Mouse (Mus musculus) heart, postnatal 25 days (tissue): Measurements from ENCODE around the gene Alkbh1. TPM values are rescaled to one million over a fixed set of nuclear protein-coding genes. Genes with fewer than 3 reads are reported as not detected.
A peak's percentile ranks its signal among the peaks of the same experiment; 100 is the strongest.

ENCODE experiments used
- DNase-seq: peaks from one replicate; pipeline ENCODE4 v3.0.0; 2022; ENCODE audit warnings: low spot score
- intact Hi-C: fragments of 180-260 bp; cut with DNase I; formaldehyde crosslinking; loops from one replicate; pipeline ENCODE4 v1.15.1; 2025
- total RNA-seq, 2 experiments: library from RNA; stranded (reverse); gene quantifications; 2 replicates each; pipeline ENCODE4 v1.2.3; 2021

Alkbh1 gene
- total RNA-seq, 2 experiments from 2014 or later: 9.5 to 13.1 TPM

DNA sequence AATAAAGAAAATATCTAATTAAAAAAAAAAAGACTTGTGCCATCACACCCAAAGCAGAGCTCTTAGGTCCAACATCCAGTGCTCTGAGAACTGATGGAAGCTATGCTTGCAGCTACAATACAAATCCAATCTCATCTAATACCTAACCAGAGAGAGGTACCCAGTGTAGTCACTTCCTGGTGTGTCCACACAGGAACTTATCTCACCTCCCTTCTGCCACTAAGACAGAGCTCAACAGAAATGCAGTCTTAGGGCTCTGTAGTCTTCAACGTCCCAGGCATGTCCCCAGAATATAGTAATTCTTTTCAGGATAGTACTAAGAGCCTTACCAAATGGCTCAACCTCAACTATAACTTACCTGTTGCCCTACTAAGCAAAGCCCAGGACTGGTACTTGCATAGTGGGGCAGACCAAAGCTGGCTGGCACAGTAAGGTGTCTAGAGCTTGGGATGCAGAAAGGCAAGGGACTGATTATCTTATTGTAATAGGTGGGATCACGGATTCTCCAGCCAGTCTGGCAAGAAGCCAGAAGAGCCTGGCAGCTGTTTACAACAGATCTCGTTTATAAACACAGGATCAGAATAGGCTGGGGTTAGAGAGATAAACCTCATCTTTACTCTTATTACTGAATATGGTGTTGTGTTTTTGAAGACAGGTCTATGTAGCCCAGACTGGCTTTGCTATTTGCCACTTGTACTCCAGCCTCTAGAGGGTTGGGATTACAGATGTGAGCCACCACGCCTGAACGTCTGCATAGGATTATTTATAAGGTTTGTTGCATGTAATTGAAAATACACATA lies 21.9 kb downstream of the Alkbh1 start:
- no peak for DNase-seq

GRCm38 (mm10) chr12:87419974-87420485 lies 23.8 kb downstream of the Alkbh1 start:
- intact Hi-C loops: loop anchor here (5.0 to 10.0 kb wide), 3 partner anchors 73 to 655 kb away; partner anchors contain the start of genes Ahsa1 and Vipas39
- no peak for DNase-seq

More for the DNA sequence above, 21.9 kb downstream of the Alkbh1 start:
- intact Hi-C loops: no loop called here

- intact Hi-C loops: loop anchor here (5.0 to 10.0 kb wide), 3 partner anchors 72 to 654 kb away; partner anchors contain the start of genes Ahsa1 and Vipas39
- no peak for DNase-seq
Observed at GRCm38 (mm10) chr12:87418921-87419320, 24.9 kb downstream of the Alkbh1 start.

GRCm38 (mm10) chr12:87416690-87417089 lies 27.1 kb downstream of the Alkbh1 start:
- DNase-seq: peak; percentile 18
- intact Hi-C loops: loop anchor here (5.0 to 10.0 kb wide), 3 partner anchors 69 to 652 kb away; partner anchors contain the start of genes Ahsa1 and Vipas39

- DNase-seq: no peak
- intact Hi-C loops: loop anchor here (5.0 to 10.0 kb wide), 3 partner anchors 68 to 651 kb away; partner anchors contain the start of genes Ahsa1 and Vipas39
Observed at GRCm38 (mm10) chr12:87415358-87415757, 28.5 kb downstream of the Alkbh1 start.

- intact Hi-C loops: loop anchor here (5.0 to 10.0 kb wide), 3 partner anchors 51 to 648 kb away; partner anchors contain the start of genes Ahsa1 and Vipas39
- DNase-seq: peak; percentile 10
Observed at GRCm38 (mm10) chr12:87413179-87413790, 30.5 kb downstream of the Alkbh1 start.

GRCm38 (mm10) chr12:87410999-87411398 lies 32.8 kb downstream of the Alkbh1 start:
- intact Hi-C loops: loop anchor here (5.0 to 10.0 kb wide), 3 partner anchors 49 to 646 kb away; partner anchors contain the start of genes Ahsa1 and Vipas39
- DNase-seq: no peak

DNA sequence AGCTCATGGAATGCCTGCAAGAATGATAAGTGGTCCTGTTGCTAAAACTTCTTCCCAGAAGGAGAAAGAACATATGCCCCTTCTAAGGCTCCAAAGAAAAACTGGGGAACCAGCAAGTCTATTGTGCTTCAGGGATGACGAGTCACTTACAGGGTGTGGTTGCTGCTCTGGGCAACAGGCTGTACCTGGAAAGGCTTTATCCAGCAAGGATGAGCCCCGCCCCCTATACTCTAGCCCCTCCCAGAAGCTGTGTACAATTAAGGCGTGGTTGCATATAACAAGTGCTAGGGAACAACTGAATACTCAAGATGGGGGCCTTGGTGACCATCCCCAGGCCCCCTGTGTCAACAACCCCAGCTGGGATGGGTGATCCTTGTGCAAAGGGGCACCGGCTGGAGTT lies 34.7 kb downstream of the Alkbh1 start:
- intact Hi-C loops: loop anchor here (2.0 kb wide), 1 partner anchor 20 kb away; the partner anchor contains the start of gene Sptlc2
- no peak for DNase-seq

DNA sequence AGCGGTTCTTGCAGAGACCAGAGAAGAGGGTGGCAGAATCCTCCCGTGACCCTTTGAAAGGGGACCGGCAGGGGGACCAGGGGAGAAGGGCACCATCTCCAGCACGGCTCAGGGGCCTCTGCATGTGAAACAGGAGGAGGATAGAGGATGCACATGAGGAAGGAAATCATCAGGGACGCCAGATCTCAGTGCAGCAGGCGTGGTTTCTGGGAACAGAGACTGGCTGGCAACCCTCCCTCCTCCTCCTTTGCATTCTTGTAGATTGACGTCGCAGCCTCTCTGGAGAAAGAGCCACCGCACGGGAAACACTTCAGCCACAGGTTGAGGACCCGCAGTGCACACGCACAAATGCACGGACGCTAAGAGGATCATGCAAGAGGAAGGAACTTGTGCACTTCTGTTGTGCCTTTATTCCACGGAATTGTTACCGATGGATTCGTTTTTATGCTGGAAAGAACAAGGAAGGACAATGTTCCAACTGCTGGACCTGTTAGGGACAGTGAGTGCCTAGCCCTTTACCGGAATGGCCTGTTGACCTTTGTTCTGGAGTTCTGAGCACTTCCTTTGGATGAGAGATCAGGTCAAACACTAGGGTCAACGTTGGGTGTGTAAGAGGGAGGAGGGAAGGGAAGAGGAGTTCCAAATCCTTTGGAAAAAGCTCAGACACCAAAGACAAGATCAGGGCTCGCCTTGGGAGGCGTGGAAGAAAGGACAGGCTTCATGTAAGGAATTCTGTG lies 35.8 kb downstream of the Alkbh1 start:
- intact Hi-C loops: loop anchor here (2.0 kb wide), 1 partner anchor 19 kb away; the partner anchor contains the start of gene Sptlc2
- DNase-seq: peak; percentile 21

DNA sequence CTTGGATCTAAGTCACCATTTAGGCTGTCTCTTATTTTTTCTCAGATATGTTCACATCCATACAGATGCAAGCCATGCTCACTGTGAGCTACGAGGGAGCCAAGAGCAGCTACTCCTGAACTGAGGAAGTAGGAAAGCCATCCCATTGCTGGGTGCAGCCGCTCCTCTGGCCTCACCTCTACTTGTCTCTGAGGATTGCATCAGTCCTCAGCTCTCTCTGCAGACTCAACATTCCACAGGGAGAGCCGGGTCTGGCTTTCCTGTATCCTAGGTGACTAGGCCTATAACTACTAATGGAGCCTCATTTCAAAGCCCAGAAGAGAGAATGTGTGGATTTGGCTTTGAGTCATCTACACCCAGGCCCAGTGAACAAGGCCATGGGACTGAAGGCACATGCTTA lies 38.1 kb downstream of the Alkbh1 start:
- no peak for DNase-seq
- intact Hi-C loops: no loop called here

DNA sequence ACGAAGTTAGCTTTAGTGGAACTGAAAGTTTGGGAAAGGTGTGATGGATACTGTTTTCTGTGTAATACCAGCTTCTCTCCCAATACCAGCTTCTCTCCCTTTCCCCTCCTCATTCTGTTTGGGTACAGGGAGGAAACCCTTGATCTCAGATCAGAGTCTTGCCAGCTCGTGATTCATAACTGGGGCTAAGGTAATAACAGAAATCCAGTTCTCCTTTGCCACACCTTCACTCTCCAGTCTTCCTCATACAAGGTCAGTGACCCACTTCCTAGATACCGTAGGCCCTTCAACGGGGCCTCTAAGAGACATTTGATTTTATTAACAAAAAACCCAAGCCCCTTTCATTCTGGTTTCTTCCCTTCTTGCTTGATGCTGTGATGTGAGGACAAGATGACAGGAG lies 38.7 kb downstream of the Alkbh1 start:
- intact Hi-C loops: no loop called here
- DNase-seq: no peak

DNA sequence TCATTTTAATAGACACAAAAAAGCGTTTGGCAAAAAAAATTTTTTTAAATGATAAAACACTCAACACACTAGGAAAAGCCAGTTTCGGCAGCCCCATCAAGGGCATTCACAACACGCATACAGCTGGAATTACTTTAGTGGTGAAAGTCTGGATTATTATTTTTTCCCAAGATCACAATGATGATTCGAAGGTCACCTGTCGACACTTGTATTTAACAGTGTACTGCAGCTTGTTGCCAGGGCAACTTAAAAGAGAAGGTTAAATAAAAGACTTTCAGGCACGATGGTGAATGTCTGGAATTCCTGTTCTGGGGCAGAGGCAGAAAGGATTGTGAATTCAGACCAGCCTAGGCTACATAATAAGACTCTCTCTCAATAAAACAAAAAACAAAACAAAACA lies 41.9 kb downstream of the Alkbh1 start:
- intact Hi-C loops: no loop called here
- DNase-seq: no peak

DNA sequence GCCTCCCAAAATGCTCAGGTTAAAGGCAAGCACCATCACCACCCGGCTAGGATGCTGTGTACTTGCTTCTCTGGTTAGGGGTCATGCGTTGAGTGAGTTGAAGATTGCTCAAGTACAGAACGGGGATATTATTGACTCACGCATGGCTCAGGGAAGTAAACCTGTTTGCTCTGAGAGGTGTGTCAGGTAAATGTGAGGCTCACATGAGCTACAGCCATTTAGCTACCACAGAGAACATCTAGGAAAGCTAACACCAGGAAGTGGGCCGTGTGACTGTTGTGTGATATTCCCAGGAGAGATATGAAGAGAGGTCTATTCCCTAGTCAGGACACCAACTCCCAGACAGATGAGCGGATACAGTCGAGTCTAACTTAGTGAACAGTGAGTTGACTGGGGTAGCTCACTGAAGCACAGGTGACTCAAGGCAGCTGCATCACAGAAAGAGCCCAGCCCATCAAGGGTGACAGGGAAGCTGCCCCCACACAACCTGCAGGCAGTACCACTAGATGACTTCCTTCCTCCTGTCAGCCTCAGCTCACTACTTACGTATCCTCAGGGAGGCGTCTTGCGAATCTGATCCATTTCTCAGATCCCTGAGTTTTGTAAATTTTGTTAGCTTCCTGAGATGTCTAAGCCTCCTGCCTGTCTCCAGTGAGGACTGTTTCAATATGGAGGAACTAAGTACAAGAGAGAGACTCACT lies 44.5 kb downstream of the Alkbh1 start:
- no peak for DNase-seq
- intact Hi-C loops: no loop called here

DNA sequence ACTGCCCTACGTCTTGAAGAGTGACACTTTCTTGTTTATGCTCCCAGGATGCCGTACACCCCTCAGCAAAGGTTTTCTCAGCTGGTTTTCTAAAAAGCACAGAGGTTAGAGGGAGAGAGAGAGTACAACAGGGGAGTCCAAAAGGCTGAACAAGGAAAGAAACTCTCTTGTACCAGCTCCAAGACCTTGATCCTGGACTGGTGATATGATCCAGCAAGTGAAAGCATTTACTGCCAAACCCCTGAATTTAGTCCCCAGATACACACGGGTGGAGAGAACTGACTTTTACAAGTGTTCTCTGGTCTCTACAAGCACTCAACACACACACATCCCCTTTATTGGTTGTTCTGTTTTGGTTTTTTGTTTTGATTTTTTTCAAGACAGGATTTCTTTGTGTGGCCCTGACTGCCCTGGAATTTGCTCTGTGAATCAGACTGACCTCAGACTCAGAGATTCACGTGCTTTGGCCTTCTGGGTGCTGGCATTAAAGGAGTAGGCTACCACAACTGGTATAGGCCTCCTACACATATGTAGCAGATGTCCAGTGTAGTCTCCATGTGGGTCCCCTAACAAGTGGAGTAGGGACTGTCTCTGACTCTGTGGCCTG lies 45.9 kb downstream of the Alkbh1 start:
- DNase-seq: no peak
- intact Hi-C loops: no loop called here

DNA sequence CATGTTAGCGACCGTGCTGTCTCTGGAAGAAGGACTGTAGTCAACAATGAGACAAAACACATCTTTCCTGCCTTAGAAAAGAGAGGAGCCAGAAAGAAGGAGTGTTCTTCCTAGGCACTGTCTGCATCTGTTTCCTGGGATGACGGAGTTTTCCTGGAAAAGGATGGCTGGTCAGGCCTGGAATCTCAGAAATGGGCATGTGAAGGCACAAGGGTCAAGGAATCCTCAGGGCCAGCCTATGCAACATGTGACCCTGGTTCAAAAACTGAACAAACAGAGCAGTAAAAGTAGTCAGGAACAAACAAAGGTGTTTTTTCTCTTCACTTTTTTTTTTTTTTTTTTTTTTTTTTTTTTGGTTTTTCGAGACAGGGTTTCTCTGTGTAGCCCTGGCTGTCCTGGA lies 46.7 kb downstream of the Alkbh1 start:
- intact Hi-C loops: no loop called here
- DNase-seq: no peak

DNA sequence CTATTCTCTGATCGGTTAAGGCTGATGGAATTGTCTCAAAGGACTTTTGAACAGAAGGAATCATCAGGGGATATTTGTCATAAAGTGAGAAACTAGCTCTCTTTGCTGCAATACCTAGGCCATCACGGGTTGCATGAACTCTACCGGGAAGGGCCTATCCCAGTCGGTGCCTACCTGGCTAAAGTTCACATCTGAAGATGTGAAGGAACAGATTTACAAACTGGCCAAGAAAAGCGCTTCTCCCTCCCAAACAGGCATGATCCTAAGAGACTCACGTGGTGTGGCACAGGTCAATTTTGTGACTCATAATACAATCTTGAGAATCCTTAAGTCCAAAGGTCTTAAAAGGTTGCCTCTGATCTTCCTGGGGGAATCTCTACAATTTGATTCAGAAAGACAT lies 49.5 kb downstream of the Alkbh1 start:
- intact Hi-C loops: no loop called here
- DNase-seq: no peak

DNA sequence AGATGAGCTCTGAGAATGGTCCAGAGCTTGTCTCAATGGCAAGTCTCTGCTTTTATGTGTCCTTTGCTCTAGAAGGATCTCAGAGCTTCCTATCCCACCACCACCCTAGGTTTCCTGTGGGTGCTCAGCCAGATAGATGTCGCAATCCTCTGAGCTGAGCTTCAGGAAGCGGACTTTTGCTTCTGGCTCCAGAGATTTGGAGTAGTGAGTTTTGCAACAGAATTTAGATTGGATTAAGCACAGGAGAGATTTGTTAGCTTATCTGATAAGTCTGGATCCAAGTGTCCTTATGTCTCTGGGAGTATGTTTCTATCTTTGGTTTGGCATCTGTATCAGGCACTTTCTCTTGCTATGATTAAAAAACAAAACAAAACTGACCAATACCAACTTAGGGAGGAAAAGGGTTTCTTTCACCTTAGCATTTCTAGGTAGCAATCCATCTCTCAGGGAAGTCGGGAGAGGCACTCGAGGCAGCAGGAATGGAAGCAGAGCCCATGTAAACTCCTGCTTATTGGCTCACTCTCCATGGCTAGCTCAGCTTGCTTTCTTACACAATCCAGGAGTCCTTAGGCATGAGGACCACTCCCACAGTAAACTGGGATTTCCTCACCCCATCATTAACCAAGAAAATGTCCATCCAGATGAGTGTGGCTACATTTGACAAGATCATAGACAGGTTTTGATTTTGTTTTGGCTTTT lies 50.2 kb downstream of the Alkbh1 start:
- peak; percentile 23 for DNase-seq
- intact Hi-C loops: no loop called here

DNA sequence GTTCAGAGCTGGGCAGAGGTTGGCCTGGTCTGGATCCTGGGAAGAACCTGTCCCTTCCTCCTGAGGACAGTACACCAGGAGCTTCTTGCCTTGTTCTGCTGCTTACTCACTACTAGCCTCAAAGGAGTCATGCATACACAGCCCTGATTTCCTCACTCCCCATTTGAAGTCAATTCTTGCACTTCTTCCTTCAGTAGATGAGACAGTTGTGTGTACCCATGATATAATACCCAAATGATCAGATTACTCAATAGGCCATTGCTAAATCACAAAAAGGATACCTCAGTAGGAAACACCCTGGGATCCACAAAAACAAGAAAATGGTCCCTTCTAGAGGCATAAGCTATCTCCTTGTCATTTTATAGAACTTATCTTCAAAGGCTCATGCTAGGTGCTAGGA lies 52.5 kb downstream of the Alkbh1 start:
- intact Hi-C loops: no loop called here
- DNase-seq: no peak
